Mouse (Mus musculus): Measurements from ENCODE around the gene Prkag2. TPM values are rescaled to one million over a fixed set of nuclear protein-coding genes. Genes with fewer than 3 reads are reported as not detected.
"Not testable (repeated sequence)": the region's sequence is repeated elsewhere in the genome, so short reads cannot be mapped to it uniquely, and the experiment has no call there.

Prkag2 gene
- polyA plus RNA-seq, 1 experiment from 2014 or later, result 52.2 TPM

DNA sequence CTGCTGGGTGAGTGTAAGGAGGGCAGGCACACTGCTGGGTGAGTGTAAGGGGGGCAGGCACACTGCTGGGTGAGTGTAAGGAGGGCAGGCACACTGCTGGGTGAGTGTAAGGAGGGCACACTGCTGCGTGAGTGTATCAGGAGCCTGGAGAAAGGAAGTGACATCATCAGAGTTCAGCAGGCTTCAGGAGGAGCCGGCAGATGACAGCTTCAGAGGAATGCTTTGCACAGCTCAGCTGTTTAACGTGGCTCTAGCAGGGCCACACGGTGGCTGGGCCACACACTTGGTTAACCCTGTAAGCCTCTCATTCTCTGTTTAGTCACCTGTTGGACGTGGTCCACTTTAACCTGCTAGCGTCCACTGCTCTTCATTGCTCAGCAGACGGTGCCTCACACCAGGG lies 16.6 kb downstream of the Prkag2 start:
- Histone ChIP-seq H3K9me3 (no peaks in the 10 kb centered on the region), H3K27me3 (replicated peaks) (no peaks in the 10 kb centered on the region), H3K4me2 (replicated peaks) (no peak overlapping the region), H3K27ac (no peak overlapping the region), H3K9ac (no peak overlapping the region), H3K36me3 (no peaks in the 10 kb centered on the region), H3K4me3 (replicated peaks) (no peak overlapping the region), H3K4me1 (replicated peaks) (peaks cover 5% of the 10 kb centered on the region; the same call in 1 of the 2 replicates)
- WGBS, result 45% methylated on average over 7 of the region's 7 CpGs
- ATAC-seq, result no peak

DNA sequence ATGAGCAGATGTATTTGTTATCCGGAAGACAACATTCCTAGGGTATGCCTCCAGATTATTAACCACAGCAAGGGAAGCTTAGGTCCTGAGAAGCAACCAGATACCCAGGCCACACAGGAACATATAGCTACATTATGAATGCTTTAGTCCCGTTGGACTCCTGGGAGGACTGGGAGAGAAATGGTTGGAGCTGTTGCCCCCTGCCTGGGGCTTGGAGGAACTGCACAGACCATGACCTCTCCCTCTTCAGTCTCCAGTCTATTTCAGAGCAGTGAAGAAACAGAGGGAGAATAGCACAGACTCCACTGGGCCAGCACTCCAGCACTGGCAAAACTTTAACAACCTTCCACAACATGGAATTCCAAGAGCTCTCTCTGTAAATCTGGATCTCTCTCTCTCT lies 17.9 kb downstream of the Prkag2 start:
- Histone ChIP-seq H3K4me2 (replicated peaks) (no peak overlapping the region), H3K27me3 (replicated peaks) (no peaks in the 10 kb centered on the region), H3K9ac (no peak overlapping the region), H3K36me3 (no peaks in the 10 kb centered on the region), H3K27ac (no peak overlapping the region), H3K4me1 (replicated peaks) (peaks cover 5% of the 10 kb centered on the region; the same call in 1 of the 2 replicates), H3K9me3 (no peaks in the 10 kb centered on the region), H3K4me3 (replicated peaks) (no peak overlapping the region)
- ATAC-seq, result peak; percentile 58; the same call in 1 of the 2 replicates
- 33% methylated on average over 2 of the region's 2 CpGs for WGBS

DNA sequence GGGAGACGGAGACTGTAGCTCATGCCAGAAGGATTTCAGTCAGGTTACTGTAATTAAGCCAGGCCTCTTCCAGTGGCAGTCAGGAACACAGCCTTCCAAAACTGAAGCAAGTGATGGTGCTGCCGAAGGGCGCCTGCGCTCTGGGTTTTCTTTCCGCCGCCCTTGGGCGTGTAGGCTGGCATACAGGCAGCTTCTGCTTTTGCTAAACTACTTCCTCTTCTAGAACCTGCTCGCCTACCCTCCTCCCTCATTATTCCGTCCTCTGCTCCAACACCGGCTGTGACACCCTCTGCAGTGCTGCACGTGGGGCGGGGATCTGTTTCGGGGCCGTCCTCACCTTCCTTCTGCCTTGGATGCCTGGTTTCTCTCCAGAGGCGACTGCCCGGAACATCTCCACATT lies 18.9 kb downstream of the Prkag2 start:
- 66% methylated on average over 16 of the region's 16 CpGs for WGBS
- Histone ChIP-seq H3K9ac (no peak overlapping the region), H3K9me3 (no peaks in the 10 kb centered on the region), H3K4me2 (replicated peaks) (no peak overlapping the region), H3K36me3 (no peaks in the 10 kb centered on the region), H3K4me1 (replicated peaks) (peaks cover 5% of the 10 kb centered on the region; the same call in 1 of the 2 replicates), H3K27me3 (replicated peaks) (no peaks in the 10 kb centered on the region), H3K4me3 (replicated peaks) (no peak overlapping the region), H3K27ac (no peak overlapping the region)
- ATAC-seq, result no peak

DNA sequence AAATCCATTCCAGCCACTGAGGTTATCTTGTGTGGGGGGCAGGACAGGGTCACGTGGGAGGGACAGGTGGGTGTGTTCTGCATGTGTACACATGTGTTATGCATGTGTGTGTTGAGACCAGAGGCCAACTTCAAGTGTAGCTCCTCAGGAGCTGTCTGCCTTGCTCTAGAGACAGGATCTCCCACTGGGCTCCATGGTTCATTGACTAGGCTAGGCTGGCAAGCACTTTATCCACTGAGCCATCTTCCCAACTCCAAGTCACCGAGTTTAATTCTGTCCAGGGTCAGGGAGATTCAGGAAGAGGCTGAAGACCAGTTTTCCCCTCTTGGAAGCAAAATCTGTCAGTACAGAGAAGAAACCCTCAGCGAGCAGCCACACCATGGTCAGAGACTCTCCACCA lies 19.4 kb downstream of the Prkag2 start:
- Histone ChIP-seq H3K9me3 (no peaks in the 10 kb centered on the region), H3K27me3 (replicated peaks) (no peaks in the 10 kb centered on the region), H3K9ac (no peak overlapping the region), H3K4me3 (replicated peaks) (no peak overlapping the region), H3K4me2 (replicated peaks) (no peak overlapping the region), H3K4me1 (replicated peaks) (no peaks in the 10 kb centered on the region), H3K27ac (no peak overlapping the region), H3K36me3 (no peaks in the 10 kb centered on the region)
- no peak for ATAC-seq
- 79% methylated on average over 3 of the region's 3 CpGs for WGBS

DNA sequence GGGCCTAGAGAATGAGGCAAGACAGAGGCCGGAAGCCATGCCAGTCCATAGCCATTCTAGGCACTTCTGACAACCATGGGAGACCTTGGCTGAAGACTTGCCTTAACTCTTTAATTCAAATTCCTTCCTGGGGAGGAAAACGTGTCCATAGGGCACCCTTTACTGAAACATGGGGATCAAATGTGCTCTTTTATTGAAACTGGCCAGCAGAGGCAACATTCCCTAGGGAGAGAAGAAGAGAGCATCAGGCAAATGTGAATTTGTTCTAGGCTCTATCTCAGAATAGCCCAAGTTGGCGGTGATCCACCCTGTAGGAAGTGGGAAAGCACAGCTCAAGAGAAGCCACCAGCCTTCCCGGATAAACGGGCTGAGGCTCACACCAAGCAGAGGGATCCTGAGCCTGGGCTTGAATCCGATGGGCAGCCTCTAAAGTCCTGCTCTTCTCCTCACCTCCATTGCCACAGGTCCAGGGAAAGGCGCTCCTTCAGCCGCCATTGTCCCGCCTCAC lies 19.9 kb downstream of the Prkag2 start:
- WGBS, result 93% methylated on average over 9 of the region's 9 CpGs
- ATAC-seq, result no peak

DNA sequence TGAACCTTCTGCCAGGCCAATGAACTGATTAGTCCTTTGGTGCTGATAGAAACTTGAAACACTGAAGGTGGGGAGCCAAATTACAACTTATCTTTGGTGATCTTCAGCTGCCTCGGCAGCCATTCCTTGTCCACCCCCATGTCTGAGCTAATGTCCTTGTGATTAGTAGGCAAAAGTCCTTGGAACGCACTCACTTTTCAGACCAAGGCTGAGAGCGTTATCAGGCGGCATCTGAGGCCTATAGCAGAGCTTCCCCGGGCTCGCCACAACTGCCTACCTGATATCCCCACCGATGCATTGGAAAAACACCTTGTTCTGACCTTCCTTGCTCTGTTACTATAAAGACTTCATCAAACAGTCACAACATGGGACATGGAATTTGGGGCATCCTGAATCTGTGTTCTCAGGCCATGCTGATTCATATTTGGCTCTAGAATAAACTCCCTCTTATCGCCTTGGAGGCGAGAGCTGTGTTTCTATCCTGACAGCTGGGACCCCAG lies 20.6 kb downstream of the Prkag2 start:
- Histone ChIP-seq H3K36me3 (no peaks in the 10 kb centered on the region), H3K27me3 (replicated peaks) (no peaks in the 10 kb centered on the region), H3K4me3 (replicated peaks) (no peak overlapping the region), H3K9me3 (no peaks in the 10 kb centered on the region), H3K4me1 (replicated peaks) (no peaks in the 10 kb centered on the region), H3K27ac (no peak overlapping the region), H3K9ac (no peak overlapping the region), H3K4me2 (replicated peaks) (no peak overlapping the region)
- no peak for ATAC-seq
- WGBS, result 92% methylated on average over 9 of the region's 9 CpGs

More for the DNA sequence above, 19.9 kb downstream of the Prkag2 start:
- Histone ChIP-seq H3K4me3 (replicated peaks) (no peak overlapping the region), H3K27me3 (replicated peaks) (no peaks in the 10 kb centered on the region), H3K4me2 (replicated peaks) (no peak overlapping the region), H3K36me3 (no peaks in the 10 kb centered on the region), H3K27ac (no peak overlapping the region), H3K4me1 (replicated peaks) (no peaks in the 10 kb centered on the region), H3K9me3 (no peaks in the 10 kb centered on the region), H3K9ac (no peak overlapping the region)

DNA sequence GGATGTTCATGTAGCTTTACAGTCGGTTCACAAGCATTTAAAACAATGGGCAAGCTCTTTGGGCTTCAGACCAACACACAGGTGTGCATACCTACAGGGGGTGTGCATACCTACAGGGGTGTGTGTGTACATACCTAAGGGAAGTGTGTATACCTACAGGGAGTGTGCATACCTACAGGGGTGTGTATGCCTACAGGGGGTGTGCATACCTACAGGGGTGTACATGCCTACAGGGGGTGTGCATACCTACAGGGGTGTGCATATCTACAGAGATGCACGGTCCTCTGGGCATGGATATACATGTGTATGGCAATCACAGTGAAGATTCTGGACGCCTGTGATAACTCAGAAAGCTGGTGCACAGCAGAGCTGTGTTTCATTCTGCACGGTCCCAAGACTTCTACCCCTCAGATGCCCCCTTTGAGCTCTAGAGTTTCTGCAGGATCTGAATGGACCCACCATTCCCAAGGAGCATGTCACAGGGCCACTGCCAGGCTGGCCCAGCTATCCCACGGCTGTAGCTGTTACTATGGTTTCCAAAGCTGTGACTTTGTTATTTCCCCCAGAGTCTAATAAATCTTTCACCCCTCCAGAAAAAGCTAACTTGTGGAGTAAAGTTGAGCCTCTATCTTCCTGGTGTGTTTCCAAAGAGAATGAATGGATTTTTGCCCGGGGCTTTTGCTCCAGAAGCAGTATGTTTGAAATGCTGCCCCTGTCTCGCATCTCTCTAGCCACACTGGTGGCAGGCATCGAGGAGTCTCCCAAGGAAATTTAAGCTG lies 22.4 kb downstream of the Prkag2 start:
- Histone ChIP-seq H3K27ac (no peak overlapping the region), H3K4me2 (replicated peaks) (no peak overlapping the region), H3K9ac (no peak overlapping the region), H3K9me3 (no peaks in the 10 kb centered on the region), H3K27me3 (replicated peaks) (no peaks in the 10 kb centered on the region), H3K36me3 (no peaks in the 10 kb centered on the region), H3K4me3 (replicated peaks) (no peak overlapping the region), H3K4me1 (replicated peaks) (no peaks in the 10 kb centered on the region)
- WGBS, result 67% methylated on average over 8 of the region's 8 CpGs
- ATAC-seq, result no peak

DNA sequence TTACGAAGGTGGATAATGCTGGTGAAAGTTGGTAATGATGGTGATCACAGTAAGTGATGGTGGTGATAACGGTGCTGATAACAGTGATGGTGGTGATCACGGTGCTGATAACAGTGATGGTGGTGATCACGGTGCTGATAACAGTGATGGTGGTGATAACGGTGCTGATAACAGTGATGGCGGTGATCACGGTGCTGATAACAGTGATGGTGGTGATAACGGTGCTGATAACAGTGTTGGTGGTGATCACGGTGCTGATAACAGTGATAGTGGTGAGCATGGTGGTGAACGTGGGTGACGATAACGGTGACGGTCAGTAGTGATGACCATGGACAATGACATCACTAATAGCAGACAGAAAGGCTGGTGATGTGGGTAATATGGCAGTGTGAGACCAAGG lies 23.2 kb downstream of the Prkag2 start:
- not testable (repeated sequence) for H3K4me2 ChIP-seq (replicated peaks); H3K27ac ChIP-seq; H3K36me3 ChIP-seq; H3K9ac ChIP-seq; H3K4me3 ChIP-seq (replicated peaks); ATAC-seq; H3K4me1 ChIP-seq (replicated peaks); H3K9me3 ChIP-seq; H3K27me3 ChIP-seq (replicated peaks)
- WGBS, result 94% methylated on average over 13 of the region's 13 CpGs

DNA sequence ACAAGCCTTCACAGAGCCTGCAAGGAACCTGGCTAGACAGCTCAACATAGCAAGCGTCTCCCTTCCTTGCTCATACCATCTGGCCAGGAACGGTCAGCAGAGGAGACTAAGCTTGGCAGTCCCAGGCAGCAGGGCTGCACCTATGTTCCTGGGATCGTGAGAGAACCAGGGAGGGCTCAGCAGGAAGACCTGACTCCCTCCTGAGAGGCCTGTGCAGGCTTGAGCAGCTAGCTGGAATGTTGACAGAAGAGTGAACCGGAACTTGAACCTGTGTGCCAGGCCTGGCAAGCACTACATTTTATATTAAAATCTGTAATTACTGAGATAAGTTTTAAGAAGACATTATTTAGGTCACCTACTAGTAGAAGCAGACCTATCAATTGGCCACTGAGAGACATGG lies 24.8 kb downstream of the Prkag2 start:
- no peak overlapping the region for H3K27ac ChIP-seq
- no peaks in the 10 kb centered on the region for H3K4me1 ChIP-seq (replicated peaks)
- no peaks in the 10 kb centered on the region for H3K9me3 ChIP-seq
- no peak overlapping the region for H3K4me3 ChIP-seq (replicated peaks)
- no peak overlapping the region for H3K9ac ChIP-seq
- 76% methylated on average over 4 of the region's 4 CpGs for WGBS
- no peaks in the 10 kb centered on the region for H3K36me3 ChIP-seq
- no peaks in the 10 kb centered on the region for H3K27me3 ChIP-seq (replicated peaks)
- no peak for ATAC-seq
- no peak overlapping the region for H3K4me2 ChIP-seq (replicated peaks)

DNA sequence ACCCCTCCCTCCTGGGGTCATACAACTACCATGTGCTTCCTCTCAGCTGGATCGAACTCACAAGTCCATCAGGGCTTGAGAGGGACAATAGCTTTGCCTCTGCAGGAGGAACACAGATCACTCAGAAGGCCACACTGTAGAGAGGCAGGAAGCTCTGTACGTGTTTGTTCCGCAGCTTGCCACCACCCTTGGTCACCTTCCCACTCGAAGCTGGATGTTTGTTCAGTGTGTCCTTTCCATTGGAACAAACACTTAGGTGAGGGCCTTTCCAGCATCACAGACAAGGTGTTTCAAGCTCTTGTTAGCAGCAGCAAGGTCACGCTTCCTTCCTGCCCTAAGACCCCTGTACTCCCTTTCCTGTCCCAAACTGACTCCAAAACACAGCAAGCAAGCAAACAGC lies 30.6 kb downstream of the Prkag2 start:
- Histone ChIP-seq H3K27ac (no peak overlapping the region), H3K9me3 (no peaks in the 10 kb centered on the region), H3K9ac (no peak overlapping the region), H3K4me2 (replicated peaks) (no peak overlapping the region), H3K4me3 (replicated peaks) (no peak overlapping the region), H3K4me1 (replicated peaks) (peaks cover 25% of the 10 kb centered on the region), H3K36me3 (no peaks in the 10 kb centered on the region), H3K27me3 (replicated peaks) (no peaks in the 10 kb centered on the region)
- ATAC-seq, result no peak
- WGBS, result 69% methylated on average over 5 of the region's 5 CpGs

DNA sequence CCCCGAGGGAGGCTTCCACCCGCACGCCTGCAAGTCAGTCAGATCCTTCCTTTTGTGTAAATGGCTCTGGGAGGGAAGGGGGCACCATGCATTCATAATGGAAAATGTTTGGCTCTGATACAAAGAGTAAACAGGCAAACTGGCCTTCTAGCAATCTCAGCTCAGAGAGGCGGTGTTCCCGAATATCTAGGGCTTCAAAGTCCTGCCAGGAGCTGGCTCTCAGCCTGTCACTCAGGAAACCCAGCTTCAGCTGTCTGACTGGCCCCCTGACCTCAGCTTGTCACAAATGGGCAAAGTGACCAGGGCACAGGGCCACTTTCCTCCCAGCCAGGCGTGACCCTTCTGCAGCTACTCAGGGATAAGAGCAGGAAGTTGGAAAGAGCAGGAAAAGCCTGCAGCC lies 33.3 kb downstream of the Prkag2 start:
- Histone ChIP-seq H3K9me3 (no peaks in the 10 kb centered on the region), H3K27ac (peak overlapping the region; percentile 42; the same call in 1 of the 2 replicates), H3K27me3 (replicated peaks) (no peaks in the 10 kb centered on the region), H3K36me3 (no peaks in the 10 kb centered on the region), H3K9ac (no peak overlapping the region), H3K4me3 (replicated peaks) (no peak overlapping the region), H3K4me1 (replicated peaks) (peaks cover 31% of the 10 kb centered on the region), H3K4me2 (replicated peaks) (no peak overlapping the region)
- ATAC-seq, result 0 out of 2 replicates have a peak, but pooled peaks have one; percentile 10
- 50% methylated on average over 6 of the region's 6 CpGs for WGBS

DNA sequence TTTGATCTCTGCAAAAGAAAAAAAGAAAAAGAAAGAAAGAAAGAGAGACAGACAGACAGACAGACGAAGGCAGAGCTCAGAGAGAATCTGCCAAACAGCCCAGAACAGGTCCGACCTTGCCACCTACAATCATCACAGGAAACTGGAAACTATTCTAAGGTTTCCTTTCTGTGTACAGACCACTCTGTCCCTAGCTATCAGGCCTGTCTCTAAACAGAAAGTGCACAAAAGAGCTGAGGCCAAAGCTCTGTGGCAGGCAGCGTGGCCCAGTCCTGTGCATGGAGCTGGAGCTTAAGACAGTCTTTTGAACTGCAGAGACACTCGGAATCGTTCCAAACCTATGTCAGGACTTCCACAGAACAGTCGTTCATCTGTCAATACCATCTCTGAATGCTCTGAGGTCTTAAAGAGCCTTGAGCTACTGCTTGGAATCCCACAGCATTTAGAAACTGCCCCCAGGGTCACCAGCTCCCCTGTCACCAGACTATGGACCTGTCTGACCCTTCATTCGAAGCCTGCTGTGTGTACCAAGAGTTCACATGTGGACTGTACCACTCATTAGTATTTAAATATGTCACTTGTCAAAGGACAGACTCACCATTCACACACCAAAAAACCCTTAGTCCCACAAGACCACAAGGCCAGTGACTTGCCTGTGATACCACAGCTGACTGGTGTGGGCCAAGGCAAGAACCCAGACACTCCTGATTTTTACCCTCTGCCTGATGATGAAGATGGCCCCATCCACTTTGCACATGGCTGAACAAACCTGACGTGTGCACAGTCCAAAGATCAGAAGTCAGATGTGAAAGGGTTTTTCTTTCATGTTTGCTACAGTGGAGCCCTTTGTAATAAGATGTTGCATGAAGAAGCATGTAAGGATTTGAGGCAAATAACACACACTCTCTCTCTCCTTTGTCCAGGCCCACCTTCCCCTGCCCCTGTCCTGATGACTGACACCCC lies 35.9 kb downstream of the Prkag2 start:
- Histone ChIP-seq H3K27ac (no peak overlapping the region), H3K4me3 (replicated peaks) (no peak overlapping the region), H3K9ac (no peak overlapping the region), H3K9me3 (no peaks in the 10 kb centered on the region), H3K27me3 (replicated peaks) (no peaks in the 10 kb centered on the region), H3K4me2 (replicated peaks) (no peak overlapping the region), H3K36me3 (no peaks in the 10 kb centered on the region), H3K4me1 (replicated peaks) (peaks cover 32% of the 10 kb centered on the region)
- 61% methylated on average over 8 of the region's 8 CpGs for WGBS
- no peak for ATAC-seq
